Comparison of ENCODE assay signal across 29 mouse cellular contexts in genomic region chr12:13125054-13125453, GRCm38 (mm10).
"Had no signal": no experiment of that assay in that cellular context is flagged by ENCODE, and none has a peak within 500 bp of the region (broad histone marks: within the 10 kb centered on the region; RNA-seq: fewer than 3 reads in every experiment).

No protein-coding gene starts in this region.

- H3K27ac ChIP-seq: embryonic facial prominence, embryonic 10.5 days; embryonic facial prominence, embryonic 12.5 days; embryonic facial prominence, embryonic 13.5 days; embryonic facial prominence, embryonic 15.5 days; forebrain, embryonic 10.5 days; forebrain, embryonic 12.5 days; forebrain, embryonic 13.5 days; forebrain, embryonic 15.5 days; gastrocnemius, adult 2 months; heart, adult 2 months; heart, embryonic 10.5 days had no signal

- H3K36me3 ChIP-seq: embryonic facial prominence, embryonic 10.5 days; embryonic facial prominence, embryonic 12.5 days; embryonic facial prominence, embryonic 13.5 days; embryonic facial prominence, embryonic 15.5 days; forebrain, embryonic 10.5 days; forebrain, embryonic 12.5 days; forebrain, embryonic 15.5 days; heart, embryonic 10.5 days had no signal

- H3K9me3 ChIP-seq: embryonic facial prominence, embryonic 12.5 days; embryonic facial prominence, embryonic 13.5 days; embryonic facial prominence, embryonic 15.5 days; forebrain, embryonic 10.5 days; forebrain, embryonic 12.5 days; forebrain, embryonic 13.5 days; forebrain, embryonic 15.5 days; heart, embryonic 10.5 days had no signal

- DNase-seq: cerebellum, adult 8-10 months; cerebellum, adult 9-10 months; cerebellum, adult 9-11 months; cerebellum, postnatal 10 days; cerebellum, postnatal 14 days; cerebellum, postnatal 25 days; cerebellum, postnatal 36 days; embryo, embryonic 11 days; forebrain, postnatal 0 days; gastrocnemius, adult 2 months; gastrocnemius, postnatal 10 days; gastrocnemius, postnatal 14 days; gastrocnemius, postnatal 25 days; gastrocnemius, postnatal 36 days; heart, adult 11 months; heart, adult 18-20 months; heart, adult 2 months had no signal

- H3K4me3 ChIP-seq: embryonic facial prominence, embryonic 10.5 days; embryonic facial prominence, embryonic 12.5 days; embryonic facial prominence, embryonic 13.5 days; embryonic facial prominence, embryonic 15.5 days; erythroblast, embryonic 14.5 days; forebrain, embryonic 10.5 days; forebrain, embryonic 12.5 days; forebrain, embryonic 13.5 days; forebrain, embryonic 15.5 days; gastrocnemius, adult 2 months; heart, adult 2 months; heart, embryonic 10.5 days had no signal

- H3K4me1 ChIP-seq: forebrain, embryonic 13.5 days; forebrain, embryonic 15.5 days had no signal

- H3K27me3 ChIP-seq: embryonic facial prominence, embryonic 12.5 days; embryonic facial prominence, embryonic 13.5 days; embryonic facial prominence, embryonic 15.5 days; forebrain, embryonic 12.5 days; forebrain, embryonic 13.5 days; forebrain, embryonic 15.5 days had no signal

- ATAC-seq: forebrain, embryonic 13.5 days; forebrain, embryonic 14.5 days; forebrain, embryonic 15.5 days; forebrain, embryonic 16.5 days; forebrain, postnatal 0 days had no signal
